Mouse (Mus musculus) small intestine, adult 2 months (tissue): ENCODE measurements at regions not wholly inside any gene's neighbourhood (a gene's known extent, or its start where the extent isn't known, plus 50 kb on each side); places are given as distances from the start of the nearest gene placed in this dataset.

Source experiments
- H3K27ac ChIP-seq: fragments of 200-500 bp; 2 replicates; pipeline ENCODE4 v1.5.1; 2012; ENCODE audit warnings: low read depth, low read length, control low read depth, inconsistent platforms; ENCODE audit not compliant: insufficient read depth
- H3K27me3 ChIP-seq: fragments of 200-500 bp; 2 replicates; pipeline ENCODE4 v1.6.1; 2012; ENCODE audit warnings: mild to moderate bottlenecking, moderate library complexity, low read length, inconsistent platforms; ENCODE audit not compliant: control insufficient read depth, insufficient read depth
- H3K36me3 ChIP-seq: fragments of 200-500 bp; 2 replicates; pipeline ENCODE4 v1.6.1; 2012; ENCODE audit warnings: mild to moderate bottlenecking, low read length, control low read depth, inconsistent platforms; ENCODE audit not compliant: control insufficient read depth, insufficient read depth
- H3K4me1 ChIP-seq: fragments of 200-500 bp; 2 replicates; pipeline ENCODE4 v1.6.1; 2012; ENCODE audit warnings: low read length, inconsistent platforms, mixed read lengths; ENCODE audit not compliant: control insufficient read depth, insufficient read depth, insufficient read length
- H3K4me3 ChIP-seq: fragments of 200-500 bp; 2 replicates; pipeline ENCODE4 v1.5.1; 2012; ENCODE audit warnings: low read depth, mild to moderate bottlenecking, control low read depth, inconsistent platforms, low read length, moderate library complexity
- CTCF ChIP-seq: fragments of 200-500 bp; IDR thresholded peaks from 2 replicates; pipeline ENCODE4 v1.5.1; 2012; ENCODE audit warnings: low read depth, mild to moderate bottlenecking, control low read depth, inconsistent platforms, low read length, moderate library complexity, mixed read lengths; ENCODE audit not compliant: insufficient replicate concordance, insufficient read length; ENCODE audit errors: extremely low read depth
- POLR2A ChIP-seq: fragments of 200-500 bp; IDR thresholded peaks from 2 replicates; pipeline ENCODE4 v1.6.1; 2012; ENCODE audit warnings: low read depth, mild to moderate bottlenecking, control low read depth, inconsistent platforms, low read length, moderate library complexity
- WGBS: fragments of 180-500 bp; shearing (Covaris S2); methylation state at CpG from one replicate; pipeline ENCODE4 v1.1.7; 2018; 5-methylcytosine and 5-hydroxymethylcytosine counted together

DNA sequence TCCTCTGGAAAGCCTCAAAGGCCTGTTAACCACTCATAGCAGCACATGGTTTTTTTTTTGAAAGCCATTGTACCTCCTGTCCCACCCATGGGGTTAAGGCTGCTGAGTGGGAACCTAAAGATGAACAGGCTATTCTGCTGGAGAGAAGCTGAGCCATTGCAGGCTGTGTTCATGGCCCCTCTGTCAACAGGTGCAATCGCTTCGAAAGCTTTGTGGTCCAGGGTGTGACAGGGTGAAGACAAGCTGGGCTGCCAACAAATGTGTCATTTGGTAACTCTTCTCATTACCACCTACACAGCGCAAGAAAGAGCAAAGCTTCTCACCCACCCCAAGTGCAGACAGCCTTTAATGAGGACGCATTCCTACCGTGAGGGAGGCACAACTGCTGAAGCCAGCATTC is 228.1 kb upstream of the Pik3r1 start:
- Histone ChIP-seq H3K4me1 (peaks cover 7% of the 10 kb centered on the region; the same call in 1 of the 2 replicates), H3K27ac (no peak overlapping the region), H3K27me3 (no peaks in the 10 kb centered on the region), H3K4me3 (no peak overlapping the region), H3K36me3 (no peaks in the 10 kb centered on the region)
- WGBS, result 83% methylated on average over 5 of the region's 5 CpGs
- TF ChIP-seq POLR2A (no peak), CTCF (no peak)

DNA sequence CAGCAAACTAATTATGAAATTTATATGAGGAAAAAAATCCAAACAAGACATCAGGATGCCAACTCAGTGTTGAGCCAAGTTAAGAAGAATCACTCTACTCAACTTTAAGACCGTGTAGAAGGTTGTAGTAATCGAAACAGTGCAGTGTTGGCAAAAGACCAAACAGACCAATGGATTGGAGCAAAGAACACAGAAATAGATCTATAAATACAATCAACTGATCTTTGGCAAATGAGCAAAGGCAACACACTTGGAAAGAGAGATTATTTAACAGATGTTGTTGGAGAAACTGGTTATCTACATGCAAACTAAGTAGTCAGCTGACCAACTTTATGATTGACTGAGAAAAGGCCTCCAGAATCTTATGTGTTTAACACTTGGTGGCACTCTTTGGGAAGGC is 229.4 kb upstream of the Pik3r1 start:
- Histone ChIP-seq H3K27me3 (no peaks in the 10 kb centered on the region), H3K36me3 (no peaks in the 10 kb centered on the region), H3K4me1 (peaks cover 5% of the 10 kb centered on the region; the same call in 1 of the 2 replicates), H3K27ac (no peak overlapping the region), H3K4me3 (no peak overlapping the region)
- TF ChIP-seq CTCF (no peak), POLR2A (no peak)
- WGBS, result 33% methylated on average over 2 of the region's 2 CpGs

DNA sequence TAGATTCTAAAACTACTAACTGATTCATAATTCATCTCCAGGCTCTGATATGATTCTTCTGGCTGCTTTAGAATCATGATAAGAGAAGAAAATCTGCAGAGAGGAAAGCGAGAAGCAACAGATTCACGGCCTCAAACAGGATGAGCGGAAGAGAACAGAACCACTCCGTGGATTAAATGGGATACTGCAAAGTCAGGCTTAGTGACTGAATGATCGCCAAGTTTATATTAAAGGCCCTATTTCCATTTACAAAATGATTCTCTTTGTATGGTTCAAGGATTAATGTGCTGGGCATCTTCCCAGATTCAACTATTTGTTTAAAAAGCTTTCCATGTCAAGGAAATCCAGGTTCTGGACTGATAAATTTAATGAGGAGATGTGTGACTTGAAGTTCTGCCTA is 238.5 kb upstream of the Pik3r1 start:
- no peak overlapping the region for H3K27ac ChIP-seq
- H3K36me3 ChIP-seq, result no peaks in the 10 kb centered on the region
- no peaks in the 10 kb centered on the region for H3K27me3 ChIP-seq
- H3K4me1 ChIP-seq, result no peaks in the 10 kb centered on the region
- TF ChIP-seq POLR2A (no peak), CTCF (no peak)
- no peak overlapping the region for H3K4me3 ChIP-seq
- WGBS, result 86% methylated on average over 5 of the region's 5 CpGs

DNA sequence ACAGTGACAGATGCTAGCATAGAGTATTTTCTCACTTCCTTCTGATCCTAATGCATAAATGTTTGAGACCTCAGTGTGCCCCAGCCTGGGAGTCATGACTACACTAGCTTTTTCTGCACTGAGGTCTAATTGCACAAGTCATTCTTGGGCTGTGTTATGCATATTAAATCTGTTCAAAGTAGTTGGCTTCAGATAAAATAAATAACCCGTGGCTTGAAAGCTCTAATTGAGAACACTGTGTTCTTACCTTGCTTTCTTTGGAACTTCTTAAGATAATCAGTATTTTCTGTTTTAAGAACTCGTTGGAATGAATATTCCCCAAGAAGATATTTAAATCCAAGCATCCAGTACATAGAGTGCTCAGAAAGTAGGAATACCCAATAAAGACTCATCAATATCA is 243.9 kb upstream of the Pik3r1 start:
- 73% methylated on average over 2 of the region's 2 CpGs for WGBS
- TF ChIP-seq POLR2A, result no peak
- no peak for TF ChIP-seq CTCF

DNA sequence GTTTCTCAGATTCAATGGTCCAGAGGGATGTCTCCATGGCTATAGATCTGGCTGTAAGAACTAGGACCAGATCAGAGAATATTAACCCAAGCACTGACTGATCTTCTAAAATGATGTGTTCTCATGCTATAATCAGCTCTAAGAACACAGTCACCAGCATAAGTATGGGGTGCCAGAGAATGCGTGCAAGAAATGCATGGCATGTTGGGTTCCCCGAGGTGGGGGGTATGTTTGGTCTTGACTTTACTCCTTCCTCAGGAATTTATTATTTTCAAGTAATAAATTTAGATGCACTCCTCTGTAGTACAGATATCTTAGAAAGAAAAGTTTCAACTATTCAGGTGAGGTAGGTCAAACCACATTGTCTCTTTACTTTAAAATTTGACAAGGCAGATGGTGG is 246.5 kb upstream of the Pik3r1 start:
- Histone ChIP-seq H3K4me3 (no peak overlapping the region), H3K27ac (no peak overlapping the region), H3K27me3 (no peaks in the 10 kb centered on the region), H3K36me3 (no peaks in the 10 kb centered on the region), H3K4me1 (peaks cover 2% of the 10 kb centered on the region; the same call in 1 of the 2 replicates)
- TF ChIP-seq POLR2A (no peak), CTCF (no peak)
- 90% methylated on average over 2 of the region's 2 CpGs for WGBS

More for the DNA sequence above, 243.9 kb upstream of the Pik3r1 start:
- Histone ChIP-seq H3K4me1 (no peaks in the 10 kb centered on the region), H3K4me3 (no peak overlapping the region), H3K36me3 (no peaks in the 10 kb centered on the region), H3K27ac (no peak overlapping the region), H3K27me3 (no peaks in the 10 kb centered on the region)

DNA sequence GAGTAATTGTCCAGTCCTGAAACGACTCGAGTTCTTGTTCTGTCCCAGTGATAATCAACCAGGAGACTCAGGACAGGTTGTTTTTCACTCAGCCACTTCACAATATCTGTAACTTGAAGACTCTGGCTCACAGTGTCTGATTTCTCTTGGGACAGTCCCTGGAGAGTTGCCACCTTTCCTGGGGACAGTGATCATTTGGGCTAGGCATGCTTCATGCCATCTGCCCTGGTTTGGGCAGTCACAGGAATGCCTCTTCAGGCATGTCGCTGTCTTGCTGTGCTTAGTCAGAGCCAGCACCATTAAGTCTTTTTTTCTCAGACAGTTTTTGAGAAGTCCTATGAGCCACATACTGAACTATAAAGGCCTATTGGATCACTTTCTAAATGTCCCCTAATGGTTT is 246.9 kb upstream of the Pik3r1 start:
- H3K4me1 ChIP-seq, result peaks cover 2% of the 10 kb centered on the region; the same call in 1 of the 2 replicates
- WGBS, result 79% methylated on average over 3 of the region's 3 CpGs
- H3K36me3 ChIP-seq, result no peaks in the 10 kb centered on the region
- TF ChIP-seq CTCF (no peak), POLR2A (no peak)
- H3K4me3 ChIP-seq, result no peak overlapping the region
- no peaks in the 10 kb centered on the region for H3K27me3 ChIP-seq
- H3K27ac ChIP-seq, result no peak overlapping the region

DNA sequence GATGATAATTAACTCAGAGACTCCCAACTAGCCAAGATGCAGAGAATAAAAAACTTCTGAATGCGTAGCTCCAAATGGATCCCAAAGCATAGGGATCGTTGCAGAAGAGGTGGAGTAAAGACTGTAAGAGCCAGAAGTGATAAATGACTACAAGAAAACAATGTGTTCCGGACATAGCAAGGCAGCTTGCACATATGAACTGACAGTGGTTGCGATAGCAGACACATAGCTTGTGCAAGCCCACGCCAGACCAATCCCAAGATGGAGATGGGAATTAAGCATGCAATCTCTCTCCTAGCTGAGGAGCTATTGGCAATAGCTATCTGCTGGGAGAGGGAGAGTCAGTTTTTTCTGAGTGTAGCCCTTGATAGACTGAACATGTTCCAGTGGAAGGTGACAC is 248.5 kb upstream of the Pik3r1 start:
- Histone ChIP-seq H3K4me3 (no peak overlapping the region), H3K27me3 (no peaks in the 10 kb centered on the region), H3K4me1 (peaks cover 2% of the 10 kb centered on the region; the same call in 1 of the 2 replicates), H3K36me3 (no peaks in the 10 kb centered on the region), H3K27ac (no peak overlapping the region)
- TF ChIP-seq CTCF (no peak), POLR2A (no peak)
- 97% methylated on average over 5 of the region's 5 CpGs for WGBS

DNA sequence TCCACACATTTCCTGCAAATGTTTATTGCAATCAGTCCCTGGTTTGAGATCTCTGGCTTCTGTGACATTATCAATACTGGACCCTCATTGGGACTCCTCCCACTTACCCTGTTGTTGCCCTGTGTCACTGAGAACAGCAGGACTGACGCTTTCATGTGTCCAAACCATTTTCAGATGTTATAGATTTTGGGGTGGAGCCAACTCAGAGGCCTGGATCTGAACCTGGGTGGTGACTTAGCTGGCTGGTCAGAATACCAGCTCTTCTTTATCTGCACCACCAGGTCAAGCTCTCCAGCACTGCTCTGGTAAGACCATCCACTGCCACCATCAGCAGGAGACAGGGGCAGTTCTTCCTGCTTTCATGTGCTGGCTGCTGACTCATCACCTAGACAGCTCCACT is 254.3 kb upstream of the Pik3r1 start:
- peak overlapping the region; percentile 38 for H3K27ac ChIP-seq

More for the DNA sequence above, 254.3 kb upstream of the Pik3r1 start:
- peaks cover 14% of the 10 kb centered on the region for H3K4me1 ChIP-seq
- no peak overlapping the region for H3K4me3 ChIP-seq
- TF ChIP-seq CTCF, result no peak
- 71% methylated on average over 1 of the region's 1 CpGs for WGBS
- no peaks in the 10 kb centered on the region for H3K36me3 ChIP-seq
- no peaks in the 10 kb centered on the region for H3K27me3 ChIP-seq
